Mouse (Mus musculus): ENCODE measurements at regions not wholly inside any gene's neighbourhood (a gene's known extent, or its start where the extent isn't known, plus 50 kb on each side); places are given as distances from the start of the nearest gene placed in this dataset.
"Not testable (repeated sequence)": the region's sequence is repeated elsewhere in the genome, so short reads cannot be mapped to it uniquely, and the experiment has no call there.

DNA sequence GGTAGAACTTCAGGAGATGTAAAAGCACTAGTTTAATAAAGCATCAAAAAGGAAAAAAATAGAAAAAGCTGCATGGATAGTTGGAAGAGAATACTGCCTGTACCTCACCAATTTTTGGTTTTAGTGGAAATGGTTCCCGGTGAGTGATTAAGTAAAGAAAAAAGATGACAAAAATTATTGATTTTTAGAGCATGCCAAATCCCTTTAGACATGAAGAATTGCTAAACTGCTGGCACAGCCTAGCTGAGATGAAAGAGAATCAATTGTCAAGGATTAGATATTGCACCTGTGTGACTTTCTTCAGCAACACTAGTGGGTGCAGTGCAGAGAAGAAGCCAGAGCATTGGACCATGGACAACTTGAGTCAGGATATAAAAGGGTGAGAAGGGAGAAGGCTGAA is 348.7 kb upstream of the Cpeb2 start:
- no peak for DNase-seq
- intact Hi-C loops (cut with DNase I) = no loop called here
- Histone ChIP-seq H3K4me3 (no peak overlapping the region), H3K27ac (no peak overlapping the region), H3K79me2 (replicated peaks; ENCODE audit: control insufficient read depth, insufficient read depth, low read length) (no peaks in the 10 kb centered on the region), H3K4me1 (ENCODE audit: control insufficient read depth, insufficient read depth, low read length) (no peaks in the 10 kb centered on the region), H3K27me3 (ENCODE audit: control insufficient read depth, insufficient read depth, low read length) (no peaks in the 10 kb centered on the region), H3K36me3 (ENCODE audit: control insufficient read depth, insufficient read depth, low read length) (no peaks in the 10 kb centered on the region), H3K9ac (ENCODE audit: low read depth, low read length) (no peak overlapping the region)
- TF ChIP-seq POLR2A (IDR thresholded peaks at IDR 0.05; ENCODE audit: insufficient read depth, low read depth, low read length) = no peak
- no peak for TF ChIP-seq EP300 (IDR thresholded peaks at IDR 0.05; ENCODE audit: insufficient read depth, low read depth, low read length)
- no peak for TF ChIP-seq CTCF (IDR thresholded peaks at IDR 0.05)
- 85% methylated on average over 1 of the region's 1 CpGs for WGBS

DNA sequence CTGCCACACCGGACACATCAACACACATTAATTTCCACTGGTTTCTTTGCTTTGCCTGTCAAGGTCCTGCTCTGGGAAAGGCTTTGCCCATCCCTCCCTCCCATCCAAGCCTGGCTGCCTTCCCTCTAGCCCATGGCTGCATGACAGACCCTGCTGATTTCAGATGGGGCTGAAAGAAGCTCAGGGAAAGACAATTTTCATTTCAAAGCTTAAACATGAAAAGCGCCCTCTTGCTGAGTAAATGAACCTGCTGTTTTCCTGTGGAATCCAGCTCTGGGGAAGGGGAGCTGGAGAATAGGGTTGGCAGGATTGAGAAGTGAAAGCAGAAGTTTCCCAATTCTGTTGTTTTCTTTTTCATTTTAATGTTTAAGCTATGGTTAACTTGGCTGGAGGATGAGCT is 341.1 kb upstream of the Cpeb2 start:
- Histone ChIP-seq H3K79me2 (replicated peaks; ENCODE audit: control insufficient read depth, insufficient read depth, low read length) (no peaks in the 10 kb centered on the region), H3K9ac (ENCODE audit: low read depth, low read length) (no peak overlapping the region), H3K4me3 (no peak overlapping the region), H3K4me1 (ENCODE audit: control insufficient read depth, insufficient read depth, low read length) (no peaks in the 10 kb centered on the region), H3K36me3 (ENCODE audit: control insufficient read depth, insufficient read depth, low read length) (no peaks in the 10 kb centered on the region), H3K27me3 (ENCODE audit: control insufficient read depth, insufficient read depth, low read length) (no peaks in the 10 kb centered on the region), H3K27ac (no peak overlapping the region)
- 35% methylated on average over 2 of the region's 2 CpGs for WGBS
- intact Hi-C loops (cut with DNase I) = no loop called here
- no peak for DNase-seq
- TF ChIP-seq CTCF (IDR thresholded peaks at IDR 0.05) (no peak), EP300 (IDR thresholded peaks at IDR 0.05; ENCODE audit: insufficient read depth, low read depth, low read length) (no peak), POLR2A (IDR thresholded peaks at IDR 0.05; ENCODE audit: insufficient read depth, low read depth, low read length) (no peak)

DNA sequence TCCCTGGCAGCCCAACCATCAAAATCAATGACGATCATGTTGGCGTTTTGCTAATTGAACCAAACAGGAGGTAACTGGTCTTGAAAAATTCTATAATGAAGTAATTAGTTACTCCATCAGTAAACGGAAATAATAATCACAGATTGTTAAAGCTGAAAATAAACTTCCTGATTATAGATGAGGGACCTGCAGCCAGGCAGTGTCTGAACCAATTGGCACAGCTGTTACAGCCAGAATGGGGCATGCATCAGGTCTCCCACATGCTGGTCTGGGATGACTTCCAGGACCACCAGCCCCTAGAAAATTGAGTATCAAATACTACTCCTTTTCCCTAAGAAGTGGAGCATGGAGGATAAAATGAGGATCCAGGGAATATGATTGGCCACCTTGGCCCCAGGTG is 326.8 kb upstream of the Cpeb2 start:
- Histone ChIP-seq H3K36me3 (ENCODE audit: control insufficient read depth, insufficient read depth, low read length) (no peaks in the 10 kb centered on the region), H3K9ac (ENCODE audit: low read depth, low read length) (no peak overlapping the region), H3K4me1 (ENCODE audit: control insufficient read depth, insufficient read depth, low read length) (no peaks in the 10 kb centered on the region), H3K79me2 (replicated peaks; ENCODE audit: control insufficient read depth, insufficient read depth, low read length) (no peaks in the 10 kb centered on the region), H3K4me3 (no peak overlapping the region), H3K27ac (no peak overlapping the region), H3K27me3 (ENCODE audit: control insufficient read depth, insufficient read depth, low read length) (no peaks in the 10 kb centered on the region)
- no peak for DNase-seq
- TF ChIP-seq POLR2A (IDR thresholded peaks at IDR 0.05; ENCODE audit: insufficient read depth, low read depth, low read length) (no peak), EP300 (IDR thresholded peaks at IDR 0.05; ENCODE audit: insufficient read depth, low read depth, low read length) (no peak), CTCF (IDR thresholded peaks at IDR 0.05) (no peak)
- intact Hi-C loops (cut with DNase I) = no loop called here
- 71% methylated on average over 3 of the region's 3 CpGs for WGBS

DNA sequence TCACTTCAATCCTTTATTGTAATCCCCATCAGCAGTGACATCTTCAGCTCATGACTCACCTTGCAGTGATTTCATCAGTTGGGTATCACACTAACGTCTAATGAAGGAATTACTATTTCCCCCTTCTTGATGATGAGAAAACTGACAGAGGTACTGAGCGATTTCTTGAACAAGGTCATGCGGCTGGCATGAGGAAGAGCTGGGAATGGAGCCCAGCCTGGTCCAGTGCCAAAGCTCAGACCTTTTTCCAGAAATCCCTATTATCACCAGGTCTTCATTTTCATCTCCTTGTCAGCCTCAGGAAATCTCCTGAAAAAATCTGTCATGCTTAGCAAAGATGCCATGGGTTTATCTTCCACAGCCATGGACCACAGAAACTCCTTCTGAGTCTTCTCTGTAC is 313.6 kb upstream of the Cpeb2 start:
- peak; percentile 8 to 21 for DNase-seq
- intact Hi-C loops (cut with DNase I) = no loop called here
- H3K79me2 ChIP-seq (replicated peaks; ENCODE audit: control insufficient read depth, insufficient read depth, low read length) = no peaks in the 10 kb centered on the region
- H3K36me3 ChIP-seq (ENCODE audit: control insufficient read depth, insufficient read depth, low read length) = no peaks in the 10 kb centered on the region
- no peak overlapping the region for H3K27ac ChIP-seq
- no peak overlapping the region for H3K4me3 ChIP-seq
- no peaks in the 10 kb centered on the region for H3K27me3 ChIP-seq (ENCODE audit: control insufficient read depth, insufficient read depth, low read length)
- H3K4me1 ChIP-seq (ENCODE audit: control insufficient read depth, insufficient read depth, low read length) = no peaks in the 10 kb centered on the region
- no peak for TF ChIP-seq EP300 (IDR thresholded peaks at IDR 0.05; ENCODE audit: insufficient read depth, low read depth, low read length)
- no peak for TF ChIP-seq POLR2A (IDR thresholded peaks at IDR 0.05; ENCODE audit: insufficient read depth, low read depth, low read length)
- TF ChIP-seq CTCF (IDR thresholded peaks at IDR 0.05) = no peak
- H3K9ac ChIP-seq (ENCODE audit: low read depth, low read length) = no peak overlapping the region
- WGBS = 47% methylated on average over 3 of the region's 3 CpGs

DNA sequence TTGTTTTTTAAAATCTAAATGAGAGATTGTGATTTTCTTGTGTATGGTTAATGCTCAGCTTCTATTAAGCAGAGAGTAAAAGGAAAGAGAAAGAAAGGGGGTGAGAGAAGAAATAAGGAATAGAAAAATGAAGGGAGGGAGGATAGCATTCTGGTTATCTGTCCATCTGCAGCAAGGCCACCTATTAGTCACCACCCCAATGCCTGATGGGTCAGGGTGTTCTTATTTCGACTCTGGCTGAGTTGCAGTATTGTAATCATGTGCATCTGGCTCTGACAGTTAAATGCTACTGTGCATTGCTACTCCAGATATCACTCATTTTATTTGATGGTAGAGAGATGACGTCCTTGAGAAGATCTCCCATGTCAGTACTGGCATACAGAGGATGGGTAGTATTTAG is 300.9 kb upstream of the Cpeb2 start:
- H3K4me1 ChIP-seq (ENCODE audit: control insufficient read depth, insufficient read depth, low read length) = no peaks in the 10 kb centered on the region
- no peaks in the 10 kb centered on the region for H3K79me2 ChIP-seq (replicated peaks; ENCODE audit: control insufficient read depth, insufficient read depth, low read length)
- H3K4me3 ChIP-seq = no peak overlapping the region
- H3K9ac ChIP-seq (ENCODE audit: low read depth, low read length) = no peak overlapping the region
- H3K36me3 ChIP-seq (ENCODE audit: control insufficient read depth, insufficient read depth, low read length) = no peaks in the 10 kb centered on the region
- intact Hi-C loops (cut with DNase I) = no loop called here
- DNase-seq = no peak
- no peaks in the 10 kb centered on the region for H3K27me3 ChIP-seq (ENCODE audit: control insufficient read depth, insufficient read depth, low read length)
- no peak overlapping the region for H3K27ac ChIP-seq
- TF ChIP-seq CTCF (IDR thresholded peaks at IDR 0.05) (no peak), EP300 (IDR thresholded peaks at IDR 0.05; ENCODE audit: insufficient read depth, low read depth, low read length) (no peak), POLR2A (IDR thresholded peaks at IDR 0.05; ENCODE audit: insufficient read depth, low read depth, low read length) (no peak)
- 57% methylated on average over 2 of the region's 2 CpGs for WGBS

DNA sequence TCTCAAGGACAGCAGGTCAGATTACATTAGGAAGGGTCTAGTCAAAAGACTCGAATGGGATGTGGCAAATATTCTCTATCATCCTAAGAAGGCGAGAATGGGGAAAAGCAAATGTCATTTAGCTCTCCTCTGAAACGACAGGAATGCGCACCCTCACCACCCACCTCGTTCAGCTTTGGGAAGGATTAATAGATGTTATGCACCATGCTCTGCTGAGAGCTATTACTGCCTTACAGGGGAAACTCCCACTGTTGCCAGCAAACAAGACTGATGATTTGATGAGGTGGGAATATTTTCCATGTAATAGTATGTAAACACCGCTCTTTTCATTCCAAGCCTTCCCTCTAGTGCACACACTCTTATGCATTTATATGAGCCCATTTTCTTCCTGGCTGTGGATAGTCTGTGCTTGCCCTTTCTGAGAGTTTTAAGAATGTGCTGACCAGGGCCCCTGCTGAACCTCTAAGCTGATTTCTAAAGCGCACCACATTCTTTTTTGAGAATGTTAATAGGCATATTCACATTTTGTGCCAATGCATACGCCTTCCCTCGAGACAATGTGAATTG is 273.6 kb upstream of the Cpeb2 start:
- intact Hi-C loops (cut with DNase I) = no loop called here
- H3K4me3 ChIP-seq = no peak overlapping the region
- 77% methylated on average over 9 of the region's 9 CpGs for WGBS
- no peak overlapping the region for H3K9ac ChIP-seq (ENCODE audit: low read depth, low read length)
- H3K4me1 ChIP-seq (ENCODE audit: control insufficient read depth, insufficient read depth, low read length) = no peaks in the 10 kb centered on the region
- TF ChIP-seq POLR2A (IDR thresholded peaks at IDR 0.05; ENCODE audit: insufficient read depth, low read depth, low read length) (no peak), CTCF (IDR thresholded peaks at IDR 0.05) (no peak), EP300 (IDR thresholded peaks at IDR 0.05; ENCODE audit: insufficient read depth, low read depth, low read length) (no peak)
- H3K27ac ChIP-seq = no peak overlapping the region
- no peak for DNase-seq
- no peaks in the 10 kb centered on the region for H3K36me3 ChIP-seq (ENCODE audit: control insufficient read depth, insufficient read depth, low read length)
- H3K27me3 ChIP-seq (ENCODE audit: control insufficient read depth, insufficient read depth, low read length) = no peaks in the 10 kb centered on the region
- H3K79me2 ChIP-seq (replicated peaks; ENCODE audit: control insufficient read depth, insufficient read depth, low read length) = no peaks in the 10 kb centered on the region

DNA sequence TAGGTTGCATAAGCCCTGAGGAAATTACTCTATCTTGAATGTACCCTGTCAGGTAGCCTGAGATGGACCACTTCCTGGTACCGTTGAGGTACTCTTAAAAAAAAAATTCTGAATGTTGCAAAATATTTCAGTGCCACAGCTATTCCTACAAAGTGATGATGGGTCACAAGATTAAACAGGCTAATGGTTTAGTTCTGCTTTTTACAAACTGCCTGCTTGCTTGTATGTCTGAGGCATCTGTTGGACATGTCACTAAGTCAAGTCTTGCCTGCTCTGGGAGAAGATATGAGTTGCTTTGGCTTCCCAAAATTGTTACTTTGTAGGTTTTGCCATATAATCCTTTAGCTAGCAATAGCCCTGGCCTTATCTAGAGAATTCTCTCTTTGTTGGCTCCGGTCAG is 266.0 kb upstream of the Cpeb2 start:
- H3K27me3 ChIP-seq (ENCODE audit: control insufficient read depth, insufficient read depth, low read length); H3K36me3 ChIP-seq (ENCODE audit: control insufficient read depth, insufficient read depth, low read length); H3K4me3 ChIP-seq; H3K27ac ChIP-seq; H3K79me2 ChIP-seq (replicated peaks; ENCODE audit: control insufficient read depth, insufficient read depth, low read length); H3K9ac ChIP-seq (ENCODE audit: low read depth, low read length); DNase-seq; H3K4me1 ChIP-seq (ENCODE audit: control insufficient read depth, insufficient read depth, low read length); intact Hi-C loops (cut with DNase I): not testable (repeated sequence)
- WGBS = 80% methylated on average over 2 of the region's 2 CpGs
